Mouse (Mus musculus) cerebellum, adult 2 months (tissue): ENCODE data around the gene Srrm4.

Experiments used
- CTCF ChIP-seq: fragments of 200-500 bp; IDR thresholded peaks from 2 replicates; pipeline ENCODE4 v1.5.1; 2011; ENCODE audit warnings: low read depth, mild to moderate bottlenecking, control low read depth, low read length, moderate library complexity, borderline replicate concordance; ENCODE audit not compliant: insufficient read depth
- POLR2A ChIP-seq: fragments of 200-500 bp; IDR thresholded peaks from 2 replicates; pipeline ENCODE4 v1.6.1; 2011; ENCODE audit warnings: low read length, control low read depth, borderline replicate concordance; ENCODE audit not compliant: insufficient read depth

GRCm38 (mm10) chr5:116478607-116479371 lies 112.8 kb downstream of the Srrm4 start:
- no peak for TF ChIP-seq CTCF
- TF ChIP-seq POLR2A, result no peak
